Comparison of ENCODE assay signal across 12 mouse cellular contexts in genomic region chr16:21702314-21702690, GRCm38 (mm10). TPM values are rescaled to one million over a fixed set of nuclear protein-coding genes. Genes with fewer than 3 reads are reported as not detected.
DNase-seq lines count a peak whose midpoint lies in the region; ATAC-seq and TF ChIP-seq lines count a peak whose summit lies in the region.
"Had no signal": no experiment of that assay in that cellular context is flagged by ENCODE, and none has a peak within 500 bp of the region (broad histone marks: within the 10 kb centered on the region; RNA-seq: fewer than 3 reads in every experiment).

No protein-coding gene starts in this region.

- H3K9me3 ChIP-seq in forebrain, embryonic 16.5 days (ENCODE audit: control insufficient read depth, low read length), result no peaks in the 10 kb centered on the region
- H3K9me3 ChIP-seq in midbrain, embryonic 11.5 days (ENCODE audit: control insufficient read depth, low read length), result peaks cover 11% of the 10 kb centered on the region; the same call in 1 of the 2 replicates

- H3K4me3 ChIP-seq in layer of hippocampus, adult 2 months, result peak overlapping the region; percentile 11; the same call in 1 of the 2 replicates
- peak overlapping the region; percentile 13; the same call in 1 of the 2 replicates for H3K4me3 ChIP-seq in forebrain, embryonic 16.5 days (replicated peaks; ENCODE audit: low read length)
- peak overlapping the region; percentile 14; the same call in 1 of the 2 replicates for H3K4me3 ChIP-seq in midbrain, embryonic 11.5 days (ENCODE audit: low read depth, low read length)
- no peak overlapping the region for H3K4me3 ChIP-seq in small intestine, adult 2 months (ENCODE audit: low read depth, low read length)
- H3K4me3 ChIP-seq: heart, embryonic 15.5 days had no signal

- H3K9ac ChIP-seq in forebrain, embryonic 16.5 days (replicated peaks; ENCODE audit: low read depth, low read length), result no peak overlapping the region
- H3K9ac ChIP-seq in midbrain, embryonic 11.5 days (ENCODE audit: low read length), result peak overlapping the region; percentile 53
- H3K9ac ChIP-seq: heart, embryonic 15.5 days had no signal

- 6% methylated on average over 3 of the region's 3 CpGs for WGBS in forebrain, embryonic 16.5 days
- WGBS in midbrain, embryonic 11.5 days, result 0% methylated on average over 3 of the region's 3 CpGs
- 37% methylated on average over 3 of the region's 3 CpGs for WGBS in small intestine, adult 2 months

- H3K27ac ChIP-seq in layer of hippocampus, adult 2 months, result no peak overlapping the region
- H3K27ac ChIP-seq in forebrain, embryonic 16.5 days (ENCODE audit: low read length), result no peak overlapping the region
- peak overlapping the region; percentile 52 for H3K27ac ChIP-seq in midbrain, embryonic 11.5 days (ENCODE audit: low read depth, low read length)
- peak overlapping the region; percentile 8; the same call in 1 of the 2 replicates for H3K27ac ChIP-seq in small intestine, adult 2 months (ENCODE audit: insufficient read depth, low read depth, low read length)
- H3K27ac ChIP-seq: heart, embryonic 15.5 days had no signal

- peaks cover 3% of the 10 kb centered on the region; the same call in 1 of the 2 replicates for H3K4me1 ChIP-seq in forebrain, embryonic 16.5 days (replicated peaks; ENCODE audit: control insufficient read depth, insufficient read depth, low read length)
- H3K4me1 ChIP-seq in midbrain, embryonic 11.5 days (ENCODE audit: control insufficient read depth, insufficient read depth, low read length), result peaks cover 2% of the 10 kb centered on the region; the same call in 1 of the 2 replicates
- no peaks in the 10 kb centered on the region for H3K4me1 ChIP-seq in small intestine, adult 2 months (ENCODE audit: control insufficient read depth, insufficient read depth, insufficient read length, low read length)
- H3K4me1 ChIP-seq: heart, embryonic 15.5 days had no signal

- TF ChIP-seq POLR2A in small intestine, adult 2 months (IDR thresholded peaks at IDR 0.05; ENCODE audit: low read depth, low read length), result no peak

- H3K4me2 ChIP-seq in forebrain, embryonic 16.5 days (ENCODE audit: low read length), result peak overlapping the region; percentile 20
- peak overlapping the region; percentile 38; the same call in 1 of the 2 replicates for H3K4me2 ChIP-seq in midbrain, embryonic 11.5 days
- H3K4me2 ChIP-seq: heart, embryonic 15.5 days had no signal

- ATAC-seq in forebrain, embryonic 16.5 days, result peak; percentile 78; the same call in 1 of the 2 replicates
- peak; percentile 91 for ATAC-seq in midbrain, embryonic 11.5 days (ENCODE audit: low FRiP score)

- no peak for DNase-seq in layer of hippocampus, adult 2 months (ENCODE audit: low spot score in 2 of 2)
- no peak for DNase-seq in layer of hippocampus, adult 9-10 months (ENCODE audit: low spot score)
- peak; percentile 95 for DNase-seq in midbrain, embryonic 11.5 days (ENCODE audit: low spot score, missing footprints)
- no peak for DNase-seq in adrenal gland, postnatal 25 days
- DNase-seq in ovary, postnatal 36 days (ENCODE audit: low spot score), result no peak
- no peak for DNase-seq in frontal cortex, postnatal 36 days (ENCODE audit: low spot score in 2 of 2)
- DNase-seq: cerebellum, adult 8-10 months; kidney, postnatal 14 days; right cerebral cortex, postnatal 14 days had no signal

- H3K27me3 ChIP-seq in forebrain, embryonic 16.5 days (replicated peaks; ENCODE audit: control insufficient read depth, insufficient read depth, low read length), result no peaks in the 10 kb centered on the region
- H3K27me3 ChIP-seq in midbrain, embryonic 11.5 days (ENCODE audit: control insufficient read depth, insufficient read depth, low read length), result no peaks in the 10 kb centered on the region
- H3K27me3 ChIP-seq in small intestine, adult 2 months (ENCODE audit: control insufficient read depth, insufficient read depth, low read length), result no peaks in the 10 kb centered on the region
- H3K27me3 ChIP-seq: heart, embryonic 15.5 days had no signal

- H3K36me3 ChIP-seq in forebrain, embryonic 16.5 days (ENCODE audit: control insufficient read depth, insufficient read depth), result no peaks in the 10 kb centered on the region
- no peaks in the 10 kb centered on the region for H3K36me3 ChIP-seq in midbrain, embryonic 11.5 days (ENCODE audit: control insufficient read depth, insufficient read depth, low read length)
- H3K36me3 ChIP-seq in small intestine, adult 2 months (ENCODE audit: control insufficient read depth, insufficient read depth, low read length), result no peaks in the 10 kb centered on the region
- H3K36me3 ChIP-seq: heart, embryonic 15.5 days had no signal

- TF ChIP-seq CTCF in layer of hippocampus, adult 2 months (conservative IDR thresholded peaks at IDR 0.05), result no peak
- no peak for TF ChIP-seq CTCF in small intestine, adult 2 months (IDR thresholded peaks at IDR 0.05; ENCODE audit: extremely low read depth, insufficient read length, insufficient replicate concordance, low read depth, low read length)

RNA-seq across cellular contexts. Expression of gene 2510009E07Rik, which starts 7.8 kb away (rescaled TPM):
- 10 to 100 TPM; 38.4 to 40.3 TPM for total RNA-seq in layer of hippocampus, adult 2 months (2021)
- 43.0 and 43.9 TPM in 2 replicates for polyA plus RNA-seq in forebrain, embryonic 16.5 days (2015; fragmentation: Nextera tagmentation; extraction: Ambion mirVana)
- polyA plus RNA-seq in midbrain, embryonic 11.5 days (2014; fragmentation: Nextera tagmentation; extraction: Ambion mirVana), result 96.4 and 97.8 TPM in 2 replicates
- polyA plus RNA-seq in small intestine, adult 2 months (2012; rRNA removed), result 3.8 and 5.3 TPM in 2 replicates
- total RNA-seq in adrenal gland, postnatal 25 days (2021), result 16.2 and 24.8 TPM in 2 replicates

Comparison
In these comparisons a context has a peak if more than half of its experiments do, and no peak if none do; other contexts are left out.
1. H3K27ac ChIP-seq: peak in midbrain, embryonic 11.5 days (single experiment) and small intestine, adult 2 months (single experiment); none in layer of hippocampus, adult 2 months (single experiment) and forebrain, embryonic 16.5 days (single experiment).